Mouse (Mus musculus): ENCODE data around the gene Krt28.

The Krt28 gene

DNA sequence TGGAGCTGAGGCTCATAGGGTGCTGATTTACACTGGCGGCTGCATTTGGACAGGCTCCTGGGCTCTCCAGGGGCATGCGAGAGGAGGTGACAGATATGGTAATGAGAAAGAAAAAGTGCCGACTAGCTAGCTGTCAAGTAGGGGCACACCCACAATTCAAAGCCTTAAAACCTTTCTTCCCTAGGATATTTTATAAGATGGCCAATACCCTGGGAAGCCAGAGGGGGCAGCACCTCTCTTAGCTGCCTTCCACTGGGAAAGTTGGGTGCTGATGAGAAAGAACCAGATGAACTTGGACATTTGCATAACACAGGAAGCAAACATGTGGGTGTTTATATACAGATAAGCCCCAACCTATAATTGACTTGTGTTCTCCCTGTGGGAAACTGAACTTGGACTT lies 5.5 kb downstream of the Krt28 start:
- in situ Hi-C loops (cut with MboI), result no loop called here

DNA sequence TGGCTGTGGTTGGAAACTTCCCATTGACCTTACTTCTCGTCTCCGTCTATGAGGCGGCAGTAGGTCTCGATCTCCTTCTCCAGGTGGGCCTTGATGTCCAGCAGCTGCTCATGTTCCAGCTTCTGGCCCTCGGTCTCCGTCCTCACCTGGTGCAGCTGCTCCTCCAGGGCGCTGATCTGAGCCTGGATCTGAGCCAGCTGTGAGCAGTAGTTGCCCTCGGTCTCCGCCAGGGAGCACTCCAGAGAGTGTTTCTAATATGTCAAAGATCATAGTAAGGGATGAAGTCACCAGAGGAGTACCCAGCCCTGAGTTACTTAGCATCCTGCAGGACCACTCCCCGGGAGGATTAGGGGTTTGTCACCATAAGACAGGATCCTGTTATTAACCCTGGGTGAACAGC lies 7.9 kb downstream of the Krt28 start:
- in situ Hi-C loops (cut with MboI), result no loop called here

DNA sequence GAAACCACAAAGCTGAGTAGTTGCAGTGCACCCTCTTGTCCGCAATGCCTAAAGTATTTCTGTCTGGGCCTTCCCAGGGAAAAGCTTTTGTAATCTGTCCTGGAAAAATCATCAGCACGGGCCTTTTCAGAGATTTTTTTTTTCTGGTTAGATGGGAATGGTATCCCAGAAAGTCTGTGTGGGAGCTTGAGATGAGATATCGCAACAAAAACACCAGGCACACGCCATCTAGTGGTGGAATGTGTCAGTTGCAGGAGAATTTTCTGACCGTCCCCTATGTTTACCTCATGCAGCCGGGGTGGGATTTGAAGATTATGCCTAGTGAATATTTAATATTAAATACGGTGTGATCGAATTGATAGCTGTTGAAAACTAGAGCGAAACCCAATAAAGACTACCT lies 10.3 kb downstream of the Krt28 start:
- in situ Hi-C loops (cut with MboI), result no loop called here

- in situ Hi-C loops (cut with MboI), result no loop called here
These were observed 13.3 kb downstream of the Krt28 start for GRCm38 (mm10) chr11:99361423-99361822.

DNA sequence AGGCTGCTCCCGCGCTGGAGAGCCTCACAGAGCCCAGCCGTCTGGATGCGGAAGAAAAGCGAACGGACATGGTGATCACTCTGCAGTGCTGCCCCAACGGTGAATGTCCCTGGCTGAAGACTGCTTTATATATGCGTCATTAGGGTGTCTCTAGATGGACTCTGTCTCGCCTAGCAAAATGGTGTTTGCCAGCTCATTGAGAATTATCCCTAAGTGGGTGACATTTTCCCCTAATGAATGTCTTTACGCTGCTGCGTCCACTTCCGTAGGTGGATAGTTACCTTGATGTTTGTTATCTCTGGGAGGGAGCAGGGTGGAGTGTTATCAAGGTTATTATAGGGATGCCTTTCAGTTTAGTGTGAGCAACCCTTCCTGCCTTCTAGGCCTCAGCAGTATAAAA lies 23.7 kb downstream of the Krt28 start, which contains the start of gene Krt27:
Gene Krt27, minus strand, starts transcription at position 101 of the 400 bp plus-strand sequence.
- in situ Hi-C loops (cut with MboI), result no loop called here

GRCm38 (mm10) chr11:99339299-99339847 lies 35.3 kb downstream of the Krt28 start:
- in situ Hi-C loops (cut with MboI), result no loop called here

GRCm38 (mm10) chr11:99337866-99338265 lies 36.8 kb downstream of the Krt28 start, which contains the start of gene Krt26:
Krt26 (minus strand) TSS chr11:99337966.
- in situ Hi-C loops (cut with MboI), result no loop called here

DNA sequence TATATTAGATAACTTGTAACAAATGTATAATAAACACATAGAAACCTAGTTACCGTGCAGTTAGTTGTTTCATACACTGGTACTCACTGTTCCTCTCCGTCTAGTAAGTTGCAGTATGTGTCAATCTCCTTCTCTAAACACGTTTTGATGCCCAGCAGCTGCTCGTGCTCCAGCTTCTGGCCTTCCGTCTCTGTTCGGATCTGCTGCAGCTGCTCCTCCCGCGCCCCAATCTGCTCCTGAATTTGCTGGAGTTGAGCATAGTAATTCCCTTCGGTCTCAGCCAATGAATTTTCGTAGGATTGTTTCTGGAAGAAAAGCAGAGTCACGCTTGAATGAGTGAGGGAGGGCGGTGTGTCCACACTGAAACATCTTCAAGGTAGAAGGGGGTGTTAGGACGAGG lies 41.3 kb downstream of the Krt28 start:
- in situ Hi-C loops (cut with MboI), result no loop called here

DNA sequence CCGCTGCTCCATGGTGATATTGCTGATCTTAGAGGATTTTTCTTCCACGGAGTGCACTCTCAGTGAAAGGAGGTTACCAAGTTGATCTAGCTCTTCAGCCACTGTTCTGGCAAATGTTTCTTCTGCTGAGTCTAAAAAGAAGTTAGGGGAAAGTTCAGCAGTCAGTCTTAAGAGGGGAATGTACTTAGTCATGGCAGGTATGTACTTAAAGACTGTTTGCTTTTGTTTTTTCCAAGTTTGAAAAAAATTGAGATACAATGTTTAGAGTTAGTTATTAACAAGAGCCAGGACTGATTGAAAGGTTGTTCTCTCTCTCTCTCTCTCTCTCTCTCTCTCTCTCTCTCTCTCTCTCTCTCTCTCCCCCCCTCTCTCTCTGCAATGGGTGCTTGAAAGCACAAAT lies 45.0 kb downstream of the Krt28 start:
- in situ Hi-C loops (cut with MboI), result no loop called here

- in situ Hi-C loops (cut with MboI), result no loop called here
These were observed 51.9 kb downstream of the Krt28 start, which contains the start of gene Krt25 for GRCm38 (mm10) chr11:99322851-99323250. Krt25 (minus strand) TSS chr11:99322951.

- in situ Hi-C loops (cut with MboI), result no loop called here
These were observed 53.6 kb downstream of the Krt28 start for GRCm38 (mm10) chr11:99321094-99321493.

GRCm38 (mm10) chr11:99319127-99319526 lies 55.6 kb downstream of the Krt28 start:
- in situ Hi-C loops (cut with MboI), result no loop called here

DNA sequence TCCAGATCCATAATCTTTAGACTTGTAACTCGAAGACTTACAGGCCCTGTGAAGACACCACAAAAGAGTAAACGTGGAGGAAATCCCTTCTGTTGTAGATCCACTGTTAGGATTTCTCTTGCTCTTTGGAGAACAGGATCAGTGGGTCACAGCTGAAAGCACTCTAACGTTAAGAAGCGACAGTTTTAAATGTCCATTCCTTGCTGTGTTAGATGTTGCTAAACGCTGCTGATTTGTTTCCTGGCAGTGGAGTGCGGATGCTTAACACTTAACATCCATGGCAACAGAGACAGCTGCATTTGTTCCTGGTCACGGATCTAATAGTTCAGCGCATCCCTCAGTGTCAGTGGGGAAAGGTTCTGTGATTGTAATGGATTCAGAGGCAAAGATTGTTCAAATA lies 58.2 kb downstream of the Krt28 start:
- in situ Hi-C loops (cut with MboI), result no loop called here
